Mouse (Mus musculus) C3H10T1/2 (cell line): ENCODE data around the gene Nodal. TPM values are rescaled to one million over a fixed set of nuclear protein-coding genes. Genes with fewer than 3 reads are reported as not detected.

ENCODE experiments used
- polyA plus RNA-seq, 2 experiments: library from polyadenylated mRNA; unstranded; fragments of >200 nt; fragmentation: generic; extraction: Trizol; gene quantifications; one replicate each; pipeline ENCODE4 v1.2.1; 2012; ENCODE audit warnings: missing spikeins in 2 of 2

Gene Nodal
- polyA plus RNA-seq = not detected

DNA sequence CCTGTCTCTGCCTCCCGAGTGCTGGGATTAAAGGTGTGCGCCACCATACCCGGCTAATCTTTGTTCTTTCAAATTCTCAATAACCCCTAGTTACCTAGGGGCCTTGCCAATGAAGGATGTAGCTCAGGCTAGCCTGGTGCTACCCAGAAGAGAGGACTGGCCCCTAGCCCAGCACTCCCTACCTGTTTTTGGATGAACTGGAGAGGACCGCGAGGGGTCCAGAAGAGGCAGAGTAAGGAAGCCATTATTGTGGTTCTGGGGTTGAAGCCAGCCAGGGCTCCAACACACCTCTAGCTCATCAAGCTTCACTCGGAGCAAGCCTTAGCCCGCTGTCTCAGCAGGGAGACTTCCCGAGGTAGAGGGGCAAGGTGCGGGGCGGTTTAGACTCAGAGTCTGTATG lies at the start of gene Nodal:
Gene Nodal (plus strand): TSS at position 301 of the 400 bp plus-strand sequence.

GRCm38 (mm10) chr10:61383021-61383714 lies 34.6 kb upstream of the Nodal start, which contains the start of gene Pald1:
Gene Pald1, minus strand, starts transcription at chr10:61383530.

DNA sequence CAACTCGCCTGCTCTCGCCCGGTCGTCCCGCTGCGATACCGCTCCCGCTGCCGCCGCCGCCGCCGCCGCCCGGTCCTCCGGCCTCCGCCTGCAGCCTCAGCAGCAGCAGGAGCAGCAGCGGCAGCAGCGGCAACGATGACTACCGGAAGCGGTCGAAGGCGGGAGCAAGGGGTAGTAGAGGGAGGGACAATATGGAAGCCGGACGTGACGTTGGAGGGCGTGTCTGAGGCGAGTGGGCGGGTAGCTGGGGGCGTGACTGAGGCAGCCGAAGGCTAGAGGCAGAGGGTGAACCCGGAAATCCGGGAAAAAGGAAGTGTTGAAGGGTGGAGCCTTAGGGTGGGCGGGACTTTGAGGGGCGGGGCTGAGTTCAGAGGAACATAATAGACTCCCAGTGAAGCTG lies 34.9 kb downstream of the Nodal start, which contains the start of gene Eif4ebp2:
Gene Eif4ebp2 (minus strand): TSS at position 17 of the 400 bp plus-strand sequence.

Other genes with a start within 250 kb of the Nodal start
- gene Tbata, start 246.0 kb upstream of the Nodal start, polyA plus RNA-seq = under 1 TPM; 0.04 to 0.09 TPM
- gene Adamts14, start 144.5 kb upstream of the Nodal start, polyA plus RNA-seq = 10 to 100 TPM in 1 of 2 experiments, 1 to 10 TPM in 1; 1.9 to 18.4 TPM
- not detected for gene Prf1, start 120.1 kb upstream of the Nodal start, polyA plus RNA-seq
- 10 to 100 TPM in 1 of 2 experiments, 1 to 10 TPM in 1; 4.8 to 10.1 TPM for gene Pald1, start 34.4 kb upstream of the Nodal start, polyA plus RNA-seq
- 10 to 100 TPM; 27.2 to 43.0 TPM for gene Eif4ebp2, start 34.7 kb downstream of the Nodal start, polyA plus RNA-seq
- 1 to 10 TPM; 5.4 to 7.9 TPM for gene Lrrc20, start 57.8 kb downstream of the Nodal start, polyA plus RNA-seq
- under 1 TPM in 1 of 2 experiments, not detected in 1; 0.06 TPM for gene Npffr1, start 177.5 kb downstream of the Nodal start, polyA plus RNA-seq
- gene Ppa1, start 230.6 kb downstream of the Nodal start, polyA plus RNA-seq = 10 to 100 TPM; 34.1 to 72.9 TPM